Mouse (Mus musculus) CD4-positive, CD25-positive, alpha-beta regulatory T cell, adult 9 weeks (primary cell): ENCODE measurements around the gene Itgb1bp2. TPM values are rescaled to one million over a fixed set of nuclear protein-coding genes. Genes with fewer than 3 reads are reported as not detected.

Experiments used
- polyA plus RNA-seq: library from polyadenylated mRNA; unstranded; fragments of 100-300 nt; shearing (Covaris generic); gene quantifications from one replicate; pipeline ENCODE4 v1.2.1, GENCODE M21; 2017

Itgb1bp2 gene
- polyA plus RNA-seq, result 1.1 TPM

GRCm38 (mm10) chrX:101448886-101449475 is at the start of gene Itgb1bp2:
Itgb1bp2 (plus strand) TSS chrX:101449088.

GRCm38 (mm10) chrX:101420700-101421095 is 28.2 kb upstream of the Itgb1bp2 start, which contains the start of gene Zmym3:
Zmym3 (minus strand) TSS chrX:101420849.

GRCm38 (mm10) chrX:101429142-101429949 is 19.5 kb upstream of the Itgb1bp2 start, which contains the start of gene Nono:
Nono (plus strand) TSS chrX:101429318.

Other genes starting within 250 kb of the Itgb1bp2 start
- 68.7 TPM for gene Snx12, start 226.5 kb upstream of the Itgb1bp2 start, polyA plus RNA-seq
- gene Foxo4, start 194.6 kb upstream of the Itgb1bp2 start, polyA plus RNA-seq, result 2.9 TPM
- 6.9 TPM for gene Gm614, start 185.1 kb upstream of the Itgb1bp2 start, polyA plus RNA-seq
- gene Il2rg, start 180.8 kb upstream of the Itgb1bp2 start, polyA plus RNA-seq, result 1,663 TPM
- not detected for gene Gm20489, start 180.1 kb upstream of the Itgb1bp2 start, polyA plus RNA-seq
- 102 TPM for gene Med12, start 175.1 kb upstream of the Itgb1bp2 start, polyA plus RNA-seq
- gene Nlgn3, start 149.9 kb upstream of the Itgb1bp2 start, polyA plus RNA-seq, result 0.06 TPM
- not detected for gene Gjb1, start 72.7 kb upstream of the Itgb1bp2 start, polyA plus RNA-seq
- 24.1 TPM for gene Zmym3, start 28.2 kb upstream of the Itgb1bp2 start, polyA plus RNA-seq
- 327 TPM for gene Nono, start 19.8 kb upstream of the Itgb1bp2 start, polyA plus RNA-seq
- 32.2 TPM for gene Taf1, start 83.6 kb downstream of the Itgb1bp2 start, polyA plus RNA-seq
- 358 TPM for gene Ogt, start 191.0 kb downstream of the Itgb1bp2 start, polyA plus RNA-seq